Mouse (Mus musculus) ES-CJ7 (cell line): ENCODE measurements at regions not wholly inside any gene's neighbourhood (a gene's known extent, or its start where the extent isn't known, plus 50 kb on each side); places are given as distances from the start of the nearest gene placed in this dataset.

ENCODE experiments used
- DNase-seq: peaks from one replicate; pipeline ENCODE4 v3.0.0; 2011; ENCODE audit warnings: low read depth, low spot score

- DNase-seq: no peak
Observed at GRCm38 (mm10) chr4:7423204-7423603, 815.6 kb downstream of the Car8 start.

GRCm38 (mm10) chr4:7422787-7423186, 816.1 kb downstream of the Car8 start:
- DNase-seq: no peak

GRCm38 (mm10) chr4:7414301-7414700, 824.5 kb downstream of the Car8 start:
- DNase-seq: no peak

- no peak for DNase-seq
Observed at GRCm38 (mm10) chr4:7392696-7393095, 846.1 kb downstream of the Car8 start.

GRCm38 (mm10) chr4:7391596-7391995, 847.2 kb downstream of the Car8 start:
- DNase-seq: no peak

- DNase-seq: no peak
Observed at GRCm38 (mm10) chr4:7385069-7385468, 853.8 kb downstream of the Car8 start.

- no peak for DNase-seq
Observed at GRCm38 (mm10) chr4:7379996-7380395, 858.8 kb downstream of the Car8 start.

GRCm38 (mm10) chr4:7364238-7365040, 874.4 kb downstream of the Car8 start:
- DNase-seq: peak; percentile 71

- DNase-seq: no peak
Observed at GRCm38 (mm10) chr4:7363508-7363907, 875.3 kb downstream of the Car8 start.

GRCm38 (mm10) chr4:7356202-7356601, 882.6 kb downstream of the Car8 start:
- no peak for DNase-seq

GRCm38 (mm10) chr4:7347317-7347716, 891.5 kb downstream of the Car8 start:
- no peak for DNase-seq

GRCm38 (mm10) chr4:7341159-7341558, 897.7 kb downstream of the Car8 start:
- DNase-seq: no peak

- DNase-seq: no peak
Observed at GRCm38 (mm10) chr4:7314261-7314660, 924.6 kb downstream of the Car8 start.

- DNase-seq: no peak
Observed at GRCm38 (mm10) chr4:7313219-7313618, 925.6 kb downstream of the Car8 start.

GRCm38 (mm10) chr4:7312160-7312559, 926.7 kb downstream of the Car8 start:
- DNase-seq: no peak

- DNase-seq: no peak
Observed at GRCm38 (mm10) chr4:7269047-7269446, 969.8 kb downstream of the Car8 start.

- DNase-seq: no peak
Observed at GRCm38 (mm10) chr4:7256486-7256885, 982.4 kb downstream of the Car8 start.

GRCm38 (mm10) chr4:7253616-7254015, 985.2 kb downstream of the Car8 start:
- no peak for DNase-seq

- no peak for DNase-seq
Observed at GRCm38 (mm10) chr4:7251641-7252040, 987.2 kb downstream of the Car8 start.

- DNase-seq: no peak
Observed at GRCm38 (mm10) chr4:7247816-7248215, 991.0 kb downstream of the Car8 start.

- DNase-seq: no peak
Observed at GRCm38 (mm10) chr4:7247244-7247643, 991.6 kb downstream of the Car8 start.

GRCm38 (mm10) chr4:7246828-7247227, 992.0 kb downstream of the Car8 start:
- DNase-seq: no peak

GRCm38 (mm10) chr4:7245653-7246052, 993.2 kb downstream of the Car8 start:
- no peak for DNase-seq

- no peak for DNase-seq
Observed at GRCm38 (mm10) chr4:7237848-7238247, 1001.0 kb downstream of the Car8 start.
